Mouse (Mus musculus): ENCODE measurements around the gene Slc44a3. TPM values are rescaled to one million over a fixed set of nuclear protein-coding genes. Genes with fewer than 3 reads are reported as not detected.

Gene Slc44a3
- polyA plus RNA-seq, 1 experiment from 2014 or later: 16.9 TPM

DNA sequence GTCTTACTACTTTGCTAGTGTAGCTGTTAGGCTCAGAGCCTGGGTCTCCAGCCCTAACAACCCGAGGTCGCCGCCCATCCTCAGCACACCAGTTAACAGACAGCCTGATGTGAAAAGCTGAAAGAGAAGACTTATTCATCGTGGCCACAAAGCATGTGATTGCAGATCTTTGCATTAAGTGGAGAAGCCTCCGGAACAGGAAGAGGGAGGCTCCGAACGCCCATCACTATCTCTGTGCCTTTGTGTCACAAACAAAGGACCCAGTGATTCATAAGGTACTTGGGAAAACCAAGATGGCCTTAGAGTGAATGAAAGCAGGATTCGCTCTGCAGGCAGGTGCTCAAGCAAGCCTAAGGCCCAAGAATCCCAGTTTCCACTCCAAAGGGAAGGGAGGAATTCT, 26.7 kb upstream of the Slc44a3 start:
- H3K4me3 ChIP-seq (replicated peaks; ENCODE audit: low read depth, low read length): no peak overlapping the region
- H3K27me3 ChIP-seq (ENCODE audit: insufficient read depth, low read length): no peaks in the 10 kb centered on the region
- no peak for TF ChIP-seq CTCF (IDR thresholded peaks at IDR 0.05; ENCODE audit: low read depth)
- DNase-seq (ENCODE audit: low spot score): no peak
- WGBS: 94% methylated on average over 8 of the region's 8 CpGs
- no peaks in the 10 kb centered on the region for H3K4me1 ChIP-seq (replicated peaks; ENCODE audit: insufficient read depth, low read length)
- no peak overlapping the region for H3K27ac ChIP-seq
- no peak for ATAC-seq (replicated peaks; ENCODE audit: low FRiP score, low read depth)
- H3K9ac ChIP-seq (ENCODE audit: low read depth, low read length): no peak overlapping the region
- no peaks in the 10 kb centered on the region for H3K36me3 ChIP-seq (ENCODE audit: insufficient read depth, low read length)
- H3K4me2 ChIP-seq (ENCODE audit: low read length): no peak overlapping the region
- H3K9me3 ChIP-seq (replicated peaks; ENCODE audit: low read length): no peaks in the 10 kb centered on the region

DNA sequence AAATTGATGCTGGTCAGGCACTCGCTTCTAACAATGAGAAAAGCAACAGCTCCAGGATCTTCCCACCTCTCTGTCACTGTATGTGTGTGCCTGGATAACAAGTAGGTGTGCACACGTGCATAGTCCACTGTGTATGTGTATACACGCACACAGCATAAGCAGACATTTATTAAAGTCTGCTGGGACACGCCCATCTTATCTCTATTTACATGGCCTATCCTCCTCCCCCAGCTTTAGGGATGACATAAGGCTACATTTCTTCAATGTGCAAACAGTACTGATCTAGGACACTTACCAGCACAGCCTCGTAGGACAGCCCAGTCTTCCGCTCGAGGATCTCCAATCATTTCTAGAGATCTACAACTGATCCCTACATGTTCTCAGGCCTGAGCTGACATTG, 24.1 kb upstream of the Slc44a3 start:
- Histone ChIP-seq H3K4me2 (ENCODE audit: low read length) (no peak overlapping the region), H3K4me3 (replicated peaks; ENCODE audit: low read depth, low read length) (no peak overlapping the region), H3K27me3 (ENCODE audit: insufficient read depth, low read length) (no peaks in the 10 kb centered on the region), H3K27ac (no peak overlapping the region), H3K4me1 (replicated peaks; ENCODE audit: insufficient read depth, low read length) (no peaks in the 10 kb centered on the region), H3K36me3 (ENCODE audit: insufficient read depth, low read length) (no peaks in the 10 kb centered on the region), H3K9ac (ENCODE audit: low read depth, low read length) (no peak overlapping the region), H3K9me3 (replicated peaks; ENCODE audit: low read length) (no peaks in the 10 kb centered on the region)
- no peak for TF ChIP-seq CTCF (IDR thresholded peaks at IDR 0.05; ENCODE audit: low read depth)
- DNase-seq (ENCODE audit: low spot score) (no peak), ATAC-seq (replicated peaks; ENCODE audit: low FRiP score, low read depth) (no peak)
- WGBS: 74% methylated on average over 7 of the region's 7 CpGs

DNA sequence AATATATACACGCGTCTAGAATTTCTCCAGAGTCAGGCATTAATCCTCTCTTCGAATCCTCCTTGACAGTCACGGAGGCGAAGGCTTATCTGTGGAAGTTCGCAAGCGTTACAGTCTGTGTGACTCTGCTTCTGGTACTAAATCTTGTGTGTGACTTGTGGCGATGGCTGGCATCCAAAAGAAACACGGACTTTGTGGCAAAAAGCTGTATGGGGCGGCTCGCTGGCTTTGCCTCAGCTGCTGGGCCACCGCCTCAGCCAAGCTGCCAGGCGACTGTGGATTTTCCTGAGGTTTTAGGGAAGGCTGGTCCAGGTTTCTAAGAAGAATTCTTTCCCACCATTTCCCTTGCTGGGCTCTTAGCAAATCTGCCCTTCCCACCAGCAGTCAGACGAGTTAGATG, 21.1 kb upstream of the Slc44a3 start:
- Histone ChIP-seq H3K4me1 (replicated peaks; ENCODE audit: insufficient read depth, low read length) (no peaks in the 10 kb centered on the region), H3K27ac (no peak overlapping the region), H3K4me2 (ENCODE audit: low read length) (no peak overlapping the region; the same call in 1 of the 2 replicates), H3K4me3 (replicated peaks; ENCODE audit: low read depth, low read length) (no peak overlapping the region), H3K27me3 (ENCODE audit: insufficient read depth, low read length) (no peaks in the 10 kb centered on the region), H3K9me3 (replicated peaks; ENCODE audit: low read length) (no peaks in the 10 kb centered on the region), H3K9ac (ENCODE audit: low read depth, low read length) (no peak overlapping the region), H3K36me3 (ENCODE audit: insufficient read depth, low read length) (no peaks in the 10 kb centered on the region)
- 23% methylated on average over 14 of the region's 14 CpGs for WGBS
- no peak for ATAC-seq (replicated peaks; ENCODE audit: low FRiP score, low read depth)
- no peak for TF ChIP-seq CTCF (IDR thresholded peaks at IDR 0.05; ENCODE audit: low read depth)
- peak; percentile 64 for DNase-seq (ENCODE audit: low spot score)

DNA sequence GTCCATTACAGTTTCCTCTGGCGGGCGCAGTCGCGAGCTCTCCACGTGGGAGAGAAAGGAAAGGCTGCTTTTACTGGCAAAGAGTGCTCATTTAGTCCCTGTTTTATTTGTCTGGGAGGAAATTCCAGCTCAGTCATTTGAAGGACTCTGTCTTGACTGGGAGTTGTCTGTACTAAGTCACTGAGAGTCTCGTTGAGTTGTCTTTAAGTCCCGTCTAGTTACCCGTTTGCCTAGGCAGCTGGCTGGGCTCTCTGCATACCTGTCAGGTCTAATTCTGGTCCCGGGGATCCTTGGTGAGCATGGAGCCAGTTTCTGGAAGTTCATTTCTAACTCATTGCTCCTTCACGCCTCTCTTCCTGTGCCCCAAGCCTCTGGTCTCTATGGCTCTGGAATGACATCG, 20.5 kb upstream of the Slc44a3 start:
- Histone ChIP-seq H3K4me2 (ENCODE audit: low read length) (no peak overlapping the region; the same call in 1 of the 2 replicates), H3K27me3 (ENCODE audit: insufficient read depth, low read length) (no peaks in the 10 kb centered on the region), H3K9ac (ENCODE audit: low read depth, low read length) (no peak overlapping the region), H3K9me3 (replicated peaks; ENCODE audit: low read length) (no peaks in the 10 kb centered on the region), H3K4me1 (replicated peaks; ENCODE audit: insufficient read depth, low read length) (0 out of 2 replicates have a peak, but pooled peaks cover 4% of the 10 kb centered on the region), H3K36me3 (ENCODE audit: insufficient read depth, low read length) (no peaks in the 10 kb centered on the region), H3K4me3 (replicated peaks; ENCODE audit: low read depth, low read length) (no peak overlapping the region), H3K27ac (no peak overlapping the region)
- WGBS: 50% methylated on average over 11 of the region's 11 CpGs
- DNase-seq (ENCODE audit: low spot score) (no peak), ATAC-seq (replicated peaks; ENCODE audit: low FRiP score, low read depth) (no peak)
- no peak for TF ChIP-seq CTCF (IDR thresholded peaks at IDR 0.05; ENCODE audit: low read depth)

DNA sequence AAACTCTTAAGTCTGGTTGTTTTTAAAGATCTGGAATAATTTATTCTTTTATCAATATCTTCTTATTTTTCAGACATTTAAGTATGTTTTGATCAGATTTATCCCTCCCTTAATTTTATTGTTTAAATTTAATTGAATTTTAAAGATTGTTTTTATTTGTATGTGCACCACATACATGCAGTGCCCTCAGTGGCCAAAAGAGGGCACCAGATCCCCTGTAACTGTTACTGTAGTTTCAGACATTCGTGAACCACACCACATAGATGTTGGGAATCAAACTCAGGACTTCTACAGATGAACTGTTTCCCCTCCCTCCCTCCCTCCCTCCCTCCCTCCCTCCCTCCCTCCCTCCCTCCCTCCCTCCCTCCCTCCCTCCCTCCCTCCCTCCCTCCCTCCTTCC, 18.2 kb upstream of the Slc44a3 start:
- Histone ChIP-seq H3K4me3 (replicated peaks; ENCODE audit: low read depth, low read length) (no peak overlapping the region), H3K36me3 (ENCODE audit: insufficient read depth, low read length) (no peaks in the 10 kb centered on the region), H3K27ac (no peak overlapping the region), H3K4me2 (ENCODE audit: low read length) (no peak overlapping the region), H3K4me1 (replicated peaks; ENCODE audit: insufficient read depth, low read length) (0 out of 2 replicates have a peak, but pooled peaks cover 7% of the 10 kb centered on the region), H3K9me3 (replicated peaks; ENCODE audit: low read length) (no peaks in the 10 kb centered on the region), H3K27me3 (ENCODE audit: insufficient read depth, low read length) (no peaks in the 10 kb centered on the region), H3K9ac (ENCODE audit: low read depth, low read length) (no peak overlapping the region)
- DNase-seq (ENCODE audit: low spot score) (peak; percentile 75), ATAC-seq (replicated peaks; ENCODE audit: low FRiP score, low read depth) (no peak)
- 6% methylated on average over 1 of the region's 1 CpGs for WGBS
- TF ChIP-seq CTCF (IDR thresholded peaks at IDR 0.05; ENCODE audit: low read depth): peak; percentile 82

DNA sequence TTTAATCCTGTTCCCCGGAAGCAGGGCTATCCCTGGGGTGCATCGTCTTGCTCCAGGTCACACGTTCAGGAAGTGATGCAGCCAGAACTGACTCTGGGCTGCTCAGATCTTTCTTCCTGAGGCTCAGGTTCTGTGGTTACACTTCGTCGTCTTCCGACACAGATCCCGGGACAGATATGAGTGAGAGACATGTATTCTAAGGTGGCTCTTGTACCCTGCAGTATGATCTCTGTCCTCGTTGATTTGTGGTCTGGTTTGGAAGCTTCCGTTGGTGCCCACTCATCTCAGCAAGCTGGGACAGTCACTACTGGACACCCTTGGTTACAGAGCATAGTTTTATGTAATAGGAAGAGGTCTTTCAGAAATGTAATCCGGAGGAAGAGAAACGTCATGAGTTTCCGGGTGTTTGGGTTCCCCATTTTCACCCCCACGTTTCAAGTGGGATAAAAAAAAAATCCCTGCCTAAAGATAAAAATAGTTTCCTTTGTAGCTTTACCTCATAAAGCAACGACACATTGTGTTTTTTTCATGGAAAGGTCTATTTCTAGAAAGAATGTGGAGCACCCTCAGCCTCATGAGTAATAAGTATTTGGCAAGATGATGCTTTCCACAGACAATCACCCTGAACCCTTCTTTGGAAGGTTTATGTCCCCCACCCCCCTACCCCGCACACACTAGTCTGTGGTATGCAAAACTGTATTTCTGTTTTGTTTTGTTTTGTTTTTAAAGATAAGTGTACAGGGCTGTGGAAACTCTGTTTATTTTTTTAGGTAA, 15.8 kb upstream of the Slc44a3 start:
- DNase-seq (ENCODE audit: low spot score): no peak
- Histone ChIP-seq H3K4me2 (ENCODE audit: low read length) (peak overlapping the region; percentile 41), H3K9me3 (replicated peaks; ENCODE audit: low read length) (no peaks in the 10 kb centered on the region), H3K9ac (ENCODE audit: low read depth, low read length) (0 out of 2 replicates have a peak overlapping the region, but pooled peaks have one; percentile 23), H3K4me1 (replicated peaks; ENCODE audit: insufficient read depth, low read length) (0 out of 2 replicates have a peak, but pooled peaks cover 7% of the 10 kb centered on the region), H3K27ac (no peak overlapping the region), H3K36me3 (ENCODE audit: insufficient read depth, low read length) (no peaks in the 10 kb centered on the region), H3K27me3 (ENCODE audit: insufficient read depth, low read length) (no peaks in the 10 kb centered on the region), H3K4me3 (replicated peaks; ENCODE audit: low read depth, low read length) (no peak overlapping the region)
- WGBS: 27% methylated on average over 15 of the region's 15 CpGs
- 0 out of 2 replicates have a peak, but pooled peaks have one; percentile 31 for ATAC-seq (replicated peaks; ENCODE audit: low FRiP score, low read depth)
- no peak for TF ChIP-seq CTCF (IDR thresholded peaks at IDR 0.05; ENCODE audit: low read depth)

All from kidney, postnatal 0 days (tissue).